Mouse (Mus musculus): ENCODE data around the gene Sec14l2. TPM values are rescaled to one million over a fixed set of nuclear protein-coding genes. Genes with fewer than 3 reads are reported as not detected.

The Sec14l2 gene
- total RNA-seq, 2 experiments from 2014 or later = 37.7 to 45.2 TPM

DNA sequence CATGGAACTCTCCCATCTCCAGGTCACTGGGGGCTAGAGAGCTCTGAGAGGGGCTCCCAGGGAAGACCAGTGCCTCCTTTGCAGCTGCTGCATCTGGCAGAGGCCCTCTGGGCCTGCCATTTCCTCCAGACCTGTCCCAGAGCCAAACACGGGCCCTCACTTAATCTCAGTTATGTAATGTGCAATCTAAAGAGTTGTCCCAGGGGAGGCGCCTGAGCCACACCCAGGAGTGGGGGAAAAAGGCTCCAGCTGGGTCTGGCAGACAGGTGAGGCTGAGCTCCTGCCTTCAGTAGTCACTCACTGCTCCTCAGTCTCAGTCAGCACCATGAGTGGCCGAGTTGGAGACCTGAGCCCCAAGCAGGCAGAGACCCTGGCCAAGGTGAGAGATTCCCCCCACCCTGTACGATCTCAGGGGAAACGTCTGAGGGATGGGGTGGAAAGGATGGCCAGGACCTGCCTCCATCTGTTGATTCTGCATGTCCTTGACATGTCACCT lies 58.5 kb downstream of the Sec14l2 start, which contains the start of gene Sec14l3:
Gene Sec14l3 (plus strand): TSS at position 215 of the 496 bp plus-strand sequence.
- Histone ChIP-seq H3K27ac (no peak within 1 kb of the TSS), H3K4me3 (no peak within 1 kb of the TSS)
- no peak for DNase-seq (ENCODE audit: extremely low spot score in 1 of 2, low spot score in 2 of 2)
- intact Hi-C loops (cut with DNase I) = no loop called here
- no peak for TF ChIP-seq CTCF (IDR thresholded peaks at IDR 0.05)

DNA sequence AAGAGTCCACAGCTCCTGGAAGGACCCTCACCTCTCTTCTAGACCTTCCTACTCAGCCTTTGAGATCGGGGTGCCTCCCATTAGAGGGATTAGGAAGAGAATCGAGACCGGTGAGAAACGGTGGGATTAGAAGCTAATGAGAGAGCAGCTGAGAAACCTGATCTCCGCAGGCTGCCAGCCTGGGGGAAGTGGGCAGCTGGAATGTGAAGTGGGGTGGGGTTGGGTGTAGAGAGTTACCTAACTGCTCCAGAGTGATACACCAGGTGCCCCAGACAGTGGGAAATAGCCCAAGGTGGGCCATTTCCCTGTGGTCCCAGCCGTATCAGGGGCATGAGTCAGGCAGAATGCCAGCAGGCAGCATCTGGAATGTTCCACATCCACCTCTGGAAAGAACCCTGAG lies 60.2 kb downstream of the Sec14l2 start:
- no peak for DNase-seq (ENCODE audit: extremely low spot score in 1 of 2, low spot score in 2 of 2)
- TF ChIP-seq CTCF (IDR thresholded peaks at IDR 0.05) = no peak
- H3K27ac ChIP-seq = no peak overlapping the region
- intact Hi-C loops (cut with DNase I) = no loop called here
- no peak overlapping the region for H3K4me3 ChIP-seq

DNA sequence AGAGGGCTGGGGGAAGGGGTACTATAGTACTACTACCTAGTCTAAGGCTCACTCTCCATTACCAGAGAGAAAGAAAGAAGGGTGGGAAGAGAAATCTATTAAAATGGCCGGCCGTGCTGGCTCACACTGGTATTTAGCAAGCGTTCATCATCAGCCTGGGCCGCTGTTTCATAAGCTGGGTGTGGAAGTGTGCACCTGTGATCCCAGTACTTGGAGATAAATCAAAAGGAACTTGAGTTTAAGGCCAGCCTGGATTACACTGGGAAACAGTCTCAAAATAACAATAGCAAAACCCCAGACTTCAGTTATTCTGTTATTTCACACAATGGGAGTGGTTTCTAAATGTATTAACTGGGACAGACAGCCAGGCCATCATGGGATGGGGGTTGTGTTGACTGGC lies 60.7 kb downstream of the Sec14l2 start:
- intact Hi-C loops (cut with DNase I) = no loop called here
- Histone ChIP-seq H3K27ac (no peak overlapping the region), H3K4me3 (no peak overlapping the region)
- DNase-seq (ENCODE audit: extremely low spot score in 1 of 2, low spot score in 2 of 2) = no peak
- TF ChIP-seq CTCF (IDR thresholded peaks at IDR 0.05) = no peak

DNA sequence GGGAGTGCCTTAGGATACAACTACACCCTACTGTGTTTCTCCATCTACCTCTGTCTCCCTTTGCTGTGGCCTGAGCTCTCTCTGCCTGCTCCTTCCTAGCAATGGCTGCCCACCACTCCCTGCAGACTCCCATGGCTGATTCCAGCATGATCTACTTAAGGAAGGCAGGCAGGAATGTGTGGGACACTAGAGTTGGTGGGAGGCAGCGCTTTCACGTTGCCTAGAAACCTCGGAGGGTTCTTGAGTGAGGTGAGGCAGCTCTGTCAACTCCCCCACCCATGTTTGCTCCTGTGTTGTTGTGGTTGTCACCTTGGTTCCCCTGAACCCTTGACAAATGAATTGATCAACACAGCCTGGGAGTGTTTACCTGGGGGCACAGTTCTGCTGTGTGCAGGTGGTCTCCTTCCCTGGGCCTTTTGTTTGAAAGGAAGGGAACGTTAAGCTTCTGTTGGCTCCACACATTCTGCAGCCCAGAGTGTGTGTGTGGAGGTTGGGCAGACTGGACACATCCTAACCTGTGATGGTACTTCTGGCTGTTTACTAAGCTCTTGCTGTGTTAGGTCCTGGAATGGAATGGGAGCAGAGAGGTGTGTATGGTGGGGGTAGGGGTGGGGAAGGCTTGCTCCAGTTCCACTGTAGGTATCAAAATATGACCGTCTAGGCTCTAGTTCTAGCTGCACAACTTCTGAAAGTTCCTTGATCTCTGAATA lies 62.2 kb downstream of the Sec14l2 start:
- no peak for TF ChIP-seq CTCF (IDR thresholded peaks at IDR 0.05)
- no peak overlapping the region for H3K27ac ChIP-seq
- DNase-seq (ENCODE audit: extremely low spot score in 1 of 2, low spot score in 2 of 2) = peak; percentile 18 to 29
- intact Hi-C loops (cut with DNase I) = no loop called here
- no peak overlapping the region for H3K4me3 ChIP-seq

DNA sequence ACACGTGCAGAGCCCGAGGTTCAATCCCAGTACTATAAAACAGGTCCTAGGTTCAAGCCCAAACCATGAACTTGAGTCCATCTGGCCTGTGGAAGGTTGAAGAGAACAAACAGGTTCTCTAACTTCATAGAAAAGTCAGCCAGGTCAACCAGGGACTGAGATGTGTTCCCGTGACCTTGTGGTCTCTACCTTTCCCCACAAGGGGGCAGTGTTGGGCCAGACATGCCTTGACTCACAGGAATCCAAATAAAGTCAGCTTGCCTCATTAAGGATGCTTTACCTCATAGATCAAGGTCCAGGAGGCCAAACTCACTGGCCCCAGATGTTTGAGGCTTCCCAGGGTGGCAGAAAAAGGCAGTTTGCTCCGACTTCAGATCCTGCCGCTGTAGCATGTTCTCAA lies 69.6 kb downstream of the Sec14l2 start:
- intact Hi-C loops (cut with DNase I) = loop anchor here (1.0 kb wide), 1 partner anchor 27 kb away; no protein-coding TSS in a partner anchor
- TF ChIP-seq CTCF (IDR thresholded peaks at IDR 0.05) = peak; percentile 88
- Histone ChIP-seq H3K4me3 (no peak overlapping the region), H3K27ac (no peak overlapping the region)
- peak; percentile 64 to 78 for DNase-seq (ENCODE audit: extremely low spot score in 1 of 2, low spot score in 2 of 2)

DNA sequence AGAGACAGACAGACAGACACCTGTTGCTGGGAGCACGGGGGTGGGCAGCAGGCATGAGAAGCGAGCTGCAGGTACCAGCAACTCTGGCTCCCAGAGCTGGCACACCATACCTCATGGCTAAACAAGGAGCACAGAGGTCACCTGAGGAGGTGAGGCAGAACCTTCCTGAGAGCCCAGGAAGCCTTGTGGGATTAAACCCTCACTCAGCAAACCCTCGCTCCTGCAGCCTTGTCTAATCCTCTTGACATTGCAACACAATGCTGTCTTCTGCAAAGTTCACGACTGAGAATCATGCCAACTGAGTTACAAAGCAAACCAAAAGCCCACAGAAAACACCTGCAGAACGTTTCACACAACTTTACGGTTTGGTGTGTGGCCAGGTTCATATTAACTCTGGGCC lies 74.8 kb downstream of the Sec14l2 start:
- no peak for TF ChIP-seq CTCF (IDR thresholded peaks at IDR 0.05)
- DNase-seq (ENCODE audit: extremely low spot score in 1 of 2, low spot score in 2 of 2) = no peak
- intact Hi-C loops (cut with DNase I) = no loop called here
- Histone ChIP-seq H3K4me3 (no peak overlapping the region), H3K27ac (no peak overlapping the region)

DNA sequence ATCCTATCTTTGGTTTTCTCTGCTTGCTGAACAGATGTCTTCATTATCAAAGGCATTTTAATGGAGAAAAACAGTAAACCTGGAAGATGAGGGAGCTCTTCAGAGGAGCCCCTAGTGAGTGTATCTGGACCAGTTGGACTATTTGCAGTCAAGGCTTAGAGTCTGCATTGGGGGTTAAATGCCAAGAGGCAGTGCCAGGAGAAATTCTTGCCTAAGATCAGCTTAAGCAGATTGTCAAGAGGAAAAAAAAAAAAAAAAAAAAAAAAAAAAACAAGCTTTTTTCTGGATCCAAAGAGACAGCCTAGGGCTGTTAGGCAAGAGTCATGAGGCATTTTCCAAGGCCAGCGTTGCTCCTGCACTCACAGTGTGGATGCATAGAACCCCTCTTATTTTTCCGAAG lies 75.4 kb downstream of the Sec14l2 start:
- TF ChIP-seq CTCF (IDR thresholded peaks at IDR 0.05) = no peak
- Histone ChIP-seq H3K4me3 (no peak overlapping the region), H3K27ac (no peak overlapping the region)
- intact Hi-C loops (cut with DNase I) = no loop called here
- DNase-seq (ENCODE audit: extremely low spot score in 1 of 2, low spot score in 2 of 2) = no peak

Small RNAs within 50 kb of the gene (microRNA-seq; reads per million reads assigned to microRNA genes)
- 1.5 to 3.6 reads per million in 2 experiments for gene Mir3060

Other genes with a start within 250 kb of the Sec14l2 start
- under 1 TPM; 0.54 to 0.61 TPM for gene 4921536K21Rik, start 228.3 kb downstream of the Sec14l2 start, total RNA-seq (2021)
- 10 to 100 TPM; 23.1 to 24.9 TPM for gene Dusp18, start 228.2 kb downstream of the Sec14l2 start, total RNA-seq (2021)
- 10 to 100 TPM; 19.1 to 20.9 TPM for gene Slc35e4, start 208.8 kb downstream of the Sec14l2 start, total RNA-seq (2021)
- gene Tcn2, start 191.3 kb downstream of the Sec14l2 start, total RNA-seq (2021) = 10 to 100 TPM; 17.1 to 20.7 TPM
- 10 to 100 TPM; 29.1 to 40.2 TPM for gene Pes1, start 159.4 kb downstream of the Sec14l2 start, total RNA-seq (2021)
- under 1 TPM in 1 of 2 experiments, not detected in 1; 0.29 TPM for gene 4930556J24Rik, start 146.6 kb downstream of the Sec14l2 start, total RNA-seq (2021)
- 1 to 10 TPM; 9.8 to 9.9 TPM for gene Gal3st1, start 139.8 kb downstream of the Sec14l2 start, total RNA-seq (2021)
- not detected for gene Sec14l4, start 92.0 kb downstream of the Sec14l2 start, total RNA-seq (2021)
- gene Sec14l3, start 58.6 kb downstream of the Sec14l2 start, total RNA-seq (2021) = 1 to 10 TPM; 1.3 to 1.4 TPM
- 100 to 1,000 TPM in 1 of 2 experiments, 10 to 100 TPM in 1; 91.0 to 101 TPM for gene Mtfp1, start 28.0 kb downstream of the Sec14l2 start, total RNA-seq (2021)
- gene Rnf215, start 11.8 kb upstream of the Sec14l2 start, total RNA-seq (2021) = 10 to 100 TPM; 32.1 to 32.6 TPM
- 10 to 100 TPM; 16.4 to 17.9 TPM for gene Ccdc157, start 36.9 kb upstream of the Sec14l2 start, total RNA-seq (2021)
- gene Sf3a1, start 36.9 kb upstream of the Sec14l2 start, total RNA-seq (2021) = 10 to 100 TPM; 63.8 to 67.4 TPM
- gene Tbc1d10a, start 63.4 kb upstream of the Sec14l2 start, total RNA-seq (2021) = 10 to 100 TPM; 35.3 to 36.6 TPM
- 1 to 10 TPM; 3.9 to 4.2 TPM for gene Castor1, start 94.8 kb upstream of the Sec14l2 start, total RNA-seq (2021)
- gene Osm, start 113.0 kb upstream of the Sec14l2 start, total RNA-seq (2021) = not detected
- 1 to 10 TPM in 1 of 2 experiments, under 1 TPM in 1; 0.70 to 1.2 TPM for gene Lif, start 134.1 kb upstream of the Sec14l2 start, total RNA-seq (2021)

All from left cerebral cortex, adult 2 months (tissue).